9 mouse cellular contexts compared by ENCODE assay signal in the genomic region with DNA sequence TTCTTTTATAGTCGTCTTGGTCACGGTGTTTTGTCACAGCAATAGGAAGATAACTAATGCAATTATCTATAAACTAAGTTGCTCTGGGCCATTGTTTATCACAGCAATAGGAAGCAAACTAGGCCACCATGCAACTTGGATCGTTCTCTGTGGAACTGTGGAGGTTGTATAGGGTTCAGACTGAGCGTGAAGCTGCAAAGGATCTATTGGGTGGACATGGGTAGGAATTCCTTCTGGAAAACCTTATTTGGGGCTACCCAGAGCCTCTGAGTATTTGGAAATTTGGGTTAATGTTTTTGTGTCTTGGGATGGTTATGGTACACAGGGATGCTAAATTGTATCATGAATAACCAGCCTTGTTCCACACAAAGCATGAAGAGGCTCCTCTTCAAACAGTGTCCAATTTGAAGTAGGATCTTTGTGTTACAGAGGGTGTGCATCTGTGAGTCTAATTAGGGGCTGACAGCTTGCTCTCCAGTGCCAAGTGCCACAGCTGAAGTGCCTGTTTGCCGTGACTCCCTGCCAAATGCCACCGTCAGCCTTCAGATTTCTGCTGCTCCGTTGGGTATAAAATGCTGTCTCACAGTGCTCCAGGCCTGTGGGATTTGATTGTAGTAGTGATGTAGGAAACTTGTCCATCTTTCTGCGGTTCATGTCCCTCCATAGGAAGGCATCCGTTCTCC.
DNase-seq lines count a peak whose midpoint lies in the region; ATAC-seq and TF ChIP-seq lines count a peak whose summit lies in the region.
"Had no signal": no experiment of that assay in that cellular context is flagged by ENCODE, and none has a peak within 500 bp of the region (broad histone marks: within the 10 kb centered on the region; RNA-seq: fewer than 3 reads in every experiment).

No protein-coding gene starts in this region.

- H3K4me1 ChIP-seq in forebrain, postnatal 0 days (ENCODE audit: insufficient read depth), result peaks cover 10% of the 10 kb centered on the region
- H3K4me1 ChIP-seq in lung, adult 2 months (ENCODE audit: control insufficient read depth, insufficient read depth, low read length), result no peaks in the 10 kb centered on the region; the same call in 1 of the 2 replicates

- 28% methylated on average over 9 of the region's 9 CpGs for WGBS in forebrain, postnatal 0 days
- 85% methylated on average over 9 of the region's 9 CpGs for WGBS in lung, adult 2 months

- H3K36me3 ChIP-seq in forebrain, postnatal 0 days (ENCODE audit: insufficient read depth), result no peaks in the 10 kb centered on the region
- H3K36me3 ChIP-seq: embryonic facial prominence, embryonic 13.5 days had no signal

- H3K27ac ChIP-seq in forebrain, postnatal 0 days (ENCODE audit: low read depth, low read length), result peak overlapping the region; percentile 74
- H3K27ac ChIP-seq: embryonic facial prominence, embryonic 13.5 days had no signal

- no peak overlapping the region for H3K4me3 ChIP-seq in forebrain, postnatal 0 days (ENCODE audit: low read depth, low read length)
- no peak overlapping the region for H3K4me3 ChIP-seq in lung, adult 2 months (replicated peaks; ENCODE audit: extremely low read depth, low read depth, low read length)
- H3K4me3 ChIP-seq: embryonic facial prominence, embryonic 13.5 days had no signal

- H3K27me3 ChIP-seq in forebrain, postnatal 0 days (ENCODE audit: insufficient read depth, low read length), result no peaks in the 10 kb centered on the region
- H3K27me3 ChIP-seq: embryonic facial prominence, embryonic 13.5 days had no signal

- TF ChIP-seq CTCF in brain, embryonic 14.5 days (IDR thresholded peaks at IDR 0.05; ENCODE audit: borderline replicate concordance, extremely low read depth, insufficient read depth, insufficient read length), result no peak
- TF ChIP-seq CTCF in forebrain, postnatal 0 days (IDR thresholded peaks at IDR 0.05; ENCODE audit: low read depth), result no peak
- no peak for TF ChIP-seq CTCF in lung, adult 2 months (IDR thresholded peaks at IDR 0.05; ENCODE audit: insufficient read depth, low read length)

- peak; percentile 93 for ATAC-seq in forebrain, postnatal 0 days
- no peak for ATAC-seq in granulocyte monocyte progenitor cell, adult 5-6 weeks (replicated peaks; ENCODE audit: poor library complexity, severe bottlenecking)

- H3K9ac ChIP-seq in forebrain, postnatal 0 days, result no peak overlapping the region
- H3K9ac ChIP-seq: embryonic facial prominence, embryonic 13.5 days had no signal

- no peak for TF ChIP-seq POLR2A in brain, embryonic 14.5 days (IDR thresholded peaks at IDR 0.05; ENCODE audit: borderline replicate concordance, extremely low read depth, insufficient read depth, insufficient read length, poor library complexity, severe bottlenecking)
- TF ChIP-seq POLR2A in lung, adult 2 months (IDR thresholded peaks at IDR 0.05; ENCODE audit: borderline replicate concordance, extremely low read depth, low read depth, low read length), result no peak

- peak; percentile 50 for DNase-seq in gastrocnemius, adult 18-20 months (ENCODE audit: low spot score)
- no peak for DNase-seq in gastrocnemius, postnatal 10 days
- peak; percentile 97 for DNase-seq in brain, embryonic 14.5 days (ENCODE audit: low read depth)
- DNase-seq in forebrain, postnatal 0 days, result peak; percentile 91
- DNase-seq in layer of hippocampus, postnatal 25 days (ENCODE audit: extremely low spot score in 1 of 2, low spot score in 1 of 2), result peak; percentile 35 to 59
- DNase-seq in lung, postnatal 10 days, result no peak
- DNase-seq in lung, adult 2 months, result no peak

- H3K9me3 ChIP-seq in forebrain, postnatal 0 days (ENCODE audit: low read length), result no peaks in the 10 kb centered on the region
- H3K9me3 ChIP-seq: embryonic facial prominence, embryonic 13.5 days had no signal

- no peak overlapping the region for H3K4me2 ChIP-seq in forebrain, postnatal 0 days (ENCODE audit: low read depth)
- H3K4me2 ChIP-seq: embryonic facial prominence, embryonic 13.5 days had no signal

Comparison
In these comparisons a context has a peak if more than half of its experiments do, and no peak if none do; other contexts are left out.
1. DNase-seq: peak in gastrocnemius, adult 18-20 months (single experiment), brain, embryonic 14.5 days (single experiment), forebrain, postnatal 0 days (single experiment) and layer of hippocampus, postnatal 25 days (2 of 2); none in gastrocnemius, postnatal 10 days (single experiment), lung, postnatal 10 days (single experiment) and lung, adult 2 months (single experiment).